Mouse (Mus musculus) ES-Bruce4 (cell line): ENCODE results near the gene Whrn.
A peak's percentile ranks its signal among the peaks of the same experiment; 100 is the strongest.

Source experiments
- CTCF ChIP-seq: IDR thresholded peaks from one replicate; pipeline ENCODE4 v1.8.1; 2011; ENCODE audit warnings: low read depth, low read length
- EP300 ChIP-seq: IDR thresholded peaks from 2 replicates; pipeline ENCODE4 v1.6.1; 2011; ENCODE audit warnings: low read depth, low read length; ENCODE audit not compliant: insufficient read depth
- POLR2A ChIP-seq: IDR thresholded peaks from one replicate; pipeline ENCODE4 v1.8.1; 2011; ENCODE audit warnings: low read length; ENCODE audit not compliant: insufficient read depth

DNA sequence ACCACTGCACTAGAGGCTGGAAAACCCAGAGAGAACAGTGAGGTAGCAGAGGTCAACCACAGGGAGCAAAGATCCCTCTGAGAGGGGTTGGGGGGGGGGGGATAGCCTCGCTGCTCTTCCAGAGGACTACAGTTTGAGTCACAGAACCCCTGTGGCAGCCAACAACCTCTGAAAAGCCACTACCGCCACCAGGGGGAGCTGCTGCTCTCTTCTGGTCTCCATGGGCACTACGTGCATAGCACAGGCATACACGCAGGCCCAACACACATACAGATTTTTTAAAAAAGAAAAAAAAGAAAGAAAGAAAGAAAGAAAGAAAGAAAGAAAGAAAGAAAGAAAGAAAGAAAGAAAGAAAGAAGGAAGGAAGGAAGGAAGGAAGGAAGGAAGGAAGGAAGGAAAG, 12.4 kb upstream of the Whrn start:
- TF ChIP-seq CTCF: peak; percentile 82
- no peak for TF ChIP-seq EP300
- no peak for TF ChIP-seq POLR2A
